Mouse (Mus musculus) stomach, postnatal 0 days (tissue): ENCODE measurements around the gene Ncapd3. TPM values are rescaled to one million over a fixed set of nuclear protein-coding genes. Genes with fewer than 3 reads are reported as not detected.
A peak's percentile ranks its signal among the peaks of the same experiment; 100 is the strongest.

Experiments
- ATAC-seq: fragments of 200-750 bp; cut with Nextera tagmentation; 2 replicates; pipeline ENCODE4 v1.8.0; 2017; ENCODE audit not compliant: low FRiP score, low TSS enrichment
- DNase-seq: peaks from one replicate; pipeline ENCODE4 v3.0.0-alpha.2; 2016; ENCODE audit warnings: low spot score
- H3K27ac ChIP-seq: fragments of 300-500 bp; sonication (generic); replicated peaks from 2 replicates; pipeline ENCODE4 v1.5.1; 2014; ENCODE audit warnings: mild to moderate bottlenecking, control low read depth
- H3K27me3 ChIP-seq: fragments of 300-500 bp; sonication (generic); 2 replicates; pipeline ENCODE4 v1.6.1; 2014; ENCODE audit warnings: low read length; ENCODE audit not compliant: control insufficient read depth, insufficient read depth
- H3K36me3 ChIP-seq: fragments of 300-500 bp; sonication (generic); 2 replicates; pipeline ENCODE4 v1.6.1; 2014; ENCODE audit warnings: low read length, mixed read lengths; ENCODE audit not compliant: control insufficient read depth, insufficient read depth
- H3K4me1 ChIP-seq: fragments of 300-500 bp; sonication (generic); replicated peaks from 2 replicates; pipeline ENCODE4 v1.6.1; 2014; ENCODE audit warnings: antibody characterized with exemption; ENCODE audit not compliant: control insufficient read depth, insufficient read depth
- H3K4me2 ChIP-seq: fragments of 300-500 bp; sonication (generic); replicated peaks from 2 replicates; pipeline ENCODE4 v1.6.1; 2014; ENCODE audit warnings: low read depth, mild to moderate bottlenecking, control low read depth, moderate library complexity
- H3K4me3 ChIP-seq: fragments of 300-500 bp; sonication (generic); 2 replicates; pipeline ENCODE4 v1.5.1; 2014; ENCODE audit warnings: low read depth, low read length, control low read depth
- H3K9ac ChIP-seq: fragments of 300-500 bp; sonication (generic); 2 replicates; pipeline ENCODE4 v1.6.1; 2014; ENCODE audit warnings: mild to moderate bottlenecking, low read length, control low read depth, mixed read lengths
- H3K9me3 ChIP-seq: fragments of 300-500 bp; sonication (generic); 2 replicates; pipeline ENCODE4 v1.6.1; 2016; ENCODE audit warnings: low read length; ENCODE audit not compliant: control insufficient read depth
- CTCF ChIP-seq: IDR thresholded peaks from 2 replicates; pipeline ENCODE4 v1.5.1; 2016; ENCODE audit warnings: antibody characterized with exemption, low read depth, mild to moderate bottlenecking, moderate library complexity
- EP300 ChIP-seq: optimal IDR thresholded peaks from 2 replicates; pipeline ENCODE3; 2016; ENCODE audit warnings: antibody characterized with exemption
- WGBS: fragments of 180-500 bp; shearing (Covaris S2); extraction: QIAGEN DNeasy Blood & Tissue Kit; methylation state at CpG from one replicate; pipeline ENCODE4 v1.1.7; 2014; 5-methylcytosine and 5-hydroxymethylcytosine counted together
- polyA plus RNA-seq: library from polyadenylated mRNA; unstranded; fragments of >200 nt; fragmentation: Nextera tagmentation; extraction: Ambion mirVana; gene quantifications from 2 replicates; pipeline ENCODE4 v1.2.1, GENCODE M21; 2015

The Ncapd3 gene
- polyA plus RNA-seq, 1 experiment from 2014 or later: 6.8 TPM

- ATAC-seq (no peak), DNase-seq (no peak)
- no peaks in the 10 kb centered on the region for H3K27me3 ChIP-seq
- H3K4me2 ChIP-seq: no peak overlapping the region
- no peaks in the 10 kb centered on the region for H3K9me3 ChIP-seq
- H3K4me3 ChIP-seq: no peak overlapping the region
- no peaks in the 10 kb centered on the region for H3K4me1 ChIP-seq
- no peak for TF ChIP-seq EP300
- no peak for TF ChIP-seq CTCF
- peaks cover 22% of the 10 kb centered on the region for H3K36me3 ChIP-seq
- no peak overlapping the region for H3K27ac ChIP-seq
- WGBS: 92% methylated on average over 3 of the region's 3 CpGs
- H3K9ac ChIP-seq: no peak overlapping the region
Measured at GRCm38 (mm10) chr9:27005231-27005630, 24.7 kb upstream of the Ncapd3 start.

GRCm38 (mm10) chr9:27005933-27006332 lies 24.0 kb upstream of the Ncapd3 start:
- Histone ChIP-seq H3K4me1 (no peaks in the 10 kb centered on the region), H3K9me3 (no peaks in the 10 kb centered on the region), H3K4me2 (no peak overlapping the region), H3K27ac (no peak overlapping the region), H3K27me3 (no peaks in the 10 kb centered on the region), H3K4me3 (no peak overlapping the region), H3K9ac (no peak overlapping the region), H3K36me3 (peaks cover 22% of the 10 kb centered on the region)
- DNase-seq (no peak), ATAC-seq (no peak)
- no peak for TF ChIP-seq CTCF
- TF ChIP-seq EP300: no peak
- WGBS: 81% methylated on average over 1 of the region's 1 CpGs

- DNase-seq: no peak
- Histone ChIP-seq H3K4me3 (no peak overlapping the region), H3K27ac (no peak overlapping the region), H3K36me3 (peaks cover 22% of the 10 kb centered on the region), H3K4me1 (no peaks in the 10 kb centered on the region), H3K27me3 (no peaks in the 10 kb centered on the region), H3K9me3 (no peaks in the 10 kb centered on the region), H3K9ac (no peak overlapping the region), H3K4me2 (no peak overlapping the region)
- ATAC-seq: no peak
- WGBS: 87% methylated on average over 5 of the region's 5 CpGs
- TF ChIP-seq EP300: no peak
- TF ChIP-seq CTCF: peak; percentile 26; the same call in 1 of the 2 replicates
Measured at GRCm38 (mm10) chr9:27006866-27007265, 23.1 kb upstream of the Ncapd3 start.

- H3K27ac ChIP-seq: no peak overlapping the region
- H3K36me3 ChIP-seq: peaks cover 25% of the 10 kb centered on the region
- DNase-seq (no peak), ATAC-seq (no peak)
- H3K27me3 ChIP-seq: no peaks in the 10 kb centered on the region
- no peak for TF ChIP-seq EP300
- no peak for TF ChIP-seq CTCF
- H3K9me3 ChIP-seq: no peaks in the 10 kb centered on the region
- no peak overlapping the region for H3K4me3 ChIP-seq
- no peaks in the 10 kb centered on the region for H3K4me1 ChIP-seq
- WGBS: 77% methylated on average over 5 of the region's 5 CpGs
- no peak overlapping the region for H3K9ac ChIP-seq
- no peak overlapping the region for H3K4me2 ChIP-seq
Measured at GRCm38 (mm10) chr9:27009231-27009630, 20.7 kb upstream of the Ncapd3 start.

- H3K9me3 ChIP-seq: no peaks in the 10 kb centered on the region
- no peaks in the 10 kb centered on the region for H3K4me1 ChIP-seq
- ATAC-seq (no peak), DNase-seq (no peak)
- no peaks in the 10 kb centered on the region for H3K27me3 ChIP-seq
- H3K4me2 ChIP-seq: no peak overlapping the region
- peaks cover 31% of the 10 kb centered on the region for H3K36me3 ChIP-seq
- no peak overlapping the region for H3K4me3 ChIP-seq
- TF ChIP-seq CTCF: no peak
- no peak for TF ChIP-seq EP300
- WGBS: 85% methylated on average over 4 of the region's 4 CpGs
- H3K9ac ChIP-seq: no peak overlapping the region
- no peak overlapping the region for H3K27ac ChIP-seq
Measured at GRCm38 (mm10) chr9:27011572-27011971, 18.4 kb upstream of the Ncapd3 start.

GRCm38 (mm10) chr9:27018961-27019360 lies 11.0 kb upstream of the Ncapd3 start:
- DNase-seq: no peak
- H3K4me2 ChIP-seq: no peak overlapping the region
- no peak overlapping the region for H3K4me3 ChIP-seq
- no peaks in the 10 kb centered on the region for H3K4me1 ChIP-seq
- H3K9ac ChIP-seq: no peak overlapping the region
- no peaks in the 10 kb centered on the region for H3K27me3 ChIP-seq
- TF ChIP-seq CTCF: no peak
- TF ChIP-seq EP300: no peak
- no peak overlapping the region for H3K27ac ChIP-seq
- H3K9me3 ChIP-seq: no peaks in the 10 kb centered on the region
- peaks cover 10% of the 10 kb centered on the region for H3K36me3 ChIP-seq
- no peak for ATAC-seq
- WGBS: 94% methylated on average over 10 of the region's 10 CpGs
